Mouse (Mus musculus): Measurements from ENCODE around the gene Banf2. TPM values are rescaled to one million over a fixed set of nuclear protein-coding genes. Genes with fewer than 3 reads are reported as not detected.

Gene Banf2
- not detected for polyA plus RNA-seq (2014; fragmentation: Illumina TruSeq; extraction: RNeasy Lipid Tissue Mini Kit (QIAGEN cat#74804); ENCODE audit: insufficient read depth, low read depth, low replicate concordance)

GRCm38 (mm10) chr2:144032664-144033063 is at the start of gene Banf2:
Gene Banf2 (plus strand): TSS chr2:144033059.

GRCm38 (mm10) chr2:144011080-144011551 is 21.7 kb upstream of the Banf2 start, which contains the start of gene Rrbp1:
Gene Rrbp1 (minus strand): TSS chr2:144011263.

Other genes with a start within 250 kb of the Banf2 start
- gene Bfsp1, start 169.9 kb upstream of the Banf2 start, polyA plus RNA-seq (2014; fragmentation: Illumina TruSeq; extraction: RNeasy Lipid Tissue Mini Kit (QIAGEN cat#74804); ENCODE audit: insufficient read depth, low read depth, low replicate concordance), result 1.4 TPM
- gene Dstn, start 117.7 kb upstream of the Banf2 start, polyA plus RNA-seq (2014; fragmentation: Illumina TruSeq; extraction: RNeasy Lipid Tissue Mini Kit (QIAGEN cat#74804); ENCODE audit: insufficient read depth, low read depth, low replicate concordance), result 432 TPM
- 117 TPM for gene Rrbp1, start 21.8 kb upstream of the Banf2 start, polyA plus RNA-seq (2014; fragmentation: Illumina TruSeq; extraction: RNeasy Lipid Tissue Mini Kit (QIAGEN cat#74804); ENCODE audit: insufficient read depth, low read depth, low replicate concordance)
- gene Mgme1, start 237.6 kb downstream of the Banf2 start, polyA plus RNA-seq (2014; fragmentation: Illumina TruSeq; extraction: RNeasy Lipid Tissue Mini Kit (QIAGEN cat#74804); ENCODE audit: insufficient read depth, low read depth, low replicate concordance), result 5.6 TPM
- 68.9 TPM for gene Snx5, start 237.8 kb downstream of the Banf2 start, polyA plus RNA-seq (2014; fragmentation: Illumina TruSeq; extraction: RNeasy Lipid Tissue Mini Kit (QIAGEN cat#74804); ENCODE audit: insufficient read depth, low read depth, low replicate concordance)